In genomic region chr19:42127024-42127423, GRCm38 (mm10) we compare ENCODE assay signal across 20 mouse cellular contexts. TPM values are rescaled to one million over a fixed set of nuclear protein-coding genes. Genes with fewer than 3 reads are reported as not detected.
DNase-seq lines count a peak whose midpoint lies in the region; ATAC-seq and TF ChIP-seq lines count a peak whose summit lies in the region.
"Had no signal": no experiment of that assay in that cellular context is flagged by ENCODE, and none has a peak within 500 bp of the region (broad histone marks: within the 10 kb centered on the region; RNA-seq: fewer than 3 reads in every experiment).

No protein-coding gene starts in this region.

- no peak overlapping the region for H3K9ac ChIP-seq in heart, embryonic 13.5 days
- no peak overlapping the region for H3K9ac ChIP-seq in lung, embryonic 14.5 days
- H3K9ac ChIP-seq: forebrain, embryonic 15.5 days; limb, embryonic 12.5 days; neural tube, embryonic 12.5 days had no signal

- H3K4me1 ChIP-seq in heart, embryonic 13.5 days = peaks cover 58% of the 10 kb centered on the region
- H3K4me1 ChIP-seq in lung, embryonic 14.5 days (ENCODE audit: insufficient read depth) = peaks cover 10% of the 10 kb centered on the region; the same call in 1 of the 2 replicates

- H3K36me3 ChIP-seq in heart, embryonic 13.5 days = peaks cover 31% of the 10 kb centered on the region
- peaks cover 31% of the 10 kb centered on the region for H3K36me3 ChIP-seq in lung, embryonic 14.5 days (ENCODE audit: insufficient read depth)

- 84% methylated on average over 5 of the region's 5 CpGs for WGBS in heart, embryonic 13.5 days
- WGBS in lung, embryonic 14.5 days = 61% methylated on average over 5 of the region's 5 CpGs

- ATAC-seq in heart, embryonic 13.5 days (ENCODE audit: extremely low read depth, insufficient number of reproducible peaks, low FRiP score, low TSS enrichment) = no peak
- ATAC-seq in lung, embryonic 14.5 days (ENCODE audit: insufficient read depth) = no peak
- ATAC-seq: forebrain, embryonic 15.5 days; hindbrain, embryonic 16.5 days had no signal

- no peak for TF ChIP-seq CTCF in lung, embryonic 14.5 days (IDR thresholded peaks at IDR 0.05; ENCODE audit: low read depth)

- H3K9me3 ChIP-seq in heart, embryonic 13.5 days = no peaks in the 10 kb centered on the region
- H3K9me3 ChIP-seq in lung, embryonic 14.5 days (ENCODE audit: low read depth, low read length) = no peaks in the 10 kb centered on the region
- H3K9me3 ChIP-seq: forebrain, embryonic 15.5 days; limb, embryonic 12.5 days; megakaryocyte, embryonic 14.5 days; neural tube, embryonic 12.5 days had no signal

- no peak for DNase-seq in heart, postnatal 4 days
- peak; percentile 43 for DNase-seq in lung, embryonic 14.5 days
- no peak for DNase-seq in lung, postnatal 10 days
- DNase-seq in lung, postnatal 25 days (ENCODE audit: low spot score) = peak; percentile 46
- DNase-seq in right cerebral cortex, adult 2 months (ENCODE audit: low spot score in 2 of 2) = no peak
- DNase-seq in left cerebral cortex, adult 18-20 months (ENCODE audit: low spot score in 2 of 2) = no peak
- no peak for DNase-seq in left cerebral cortex, adult 9 months (ENCODE audit: low spot score in 2 of 2)
- DNase-seq: adrenal gland, adult 8-10 months; cerebellum, adult 2 months; embryo, embryonic 11 days; kidney, adult 8-10 months; layer of hippocampus, postnatal 36 days; thymus, postnatal 36 days had no signal

- no peak overlapping the region for H3K4me3 ChIP-seq in heart, embryonic 13.5 days
- H3K4me3 ChIP-seq in lung, embryonic 14.5 days (ENCODE audit: low read depth, low read length) = peak overlapping the region; percentile 66; the same call in 1 of the 2 replicates
- H3K4me3 ChIP-seq: erythroblast, embryonic 14.5 days; forebrain, embryonic 15.5 days; neural tube, embryonic 12.5 days had no signal

- no peak overlapping the region for H3K27ac ChIP-seq in heart, embryonic 13.5 days (replicated peaks)
- H3K27ac ChIP-seq in lung, embryonic 14.5 days (ENCODE audit: low read depth) = peak overlapping the region; percentile 73
- H3K27ac ChIP-seq: forebrain, embryonic 15.5 days; limb, embryonic 12.5 days; neural tube, embryonic 12.5 days had no signal

- peak overlapping the region; percentile 96 for H3K4me2 ChIP-seq in heart, embryonic 13.5 days
- peak overlapping the region; percentile 98 for H3K4me2 ChIP-seq in lung, embryonic 14.5 days
- H3K4me2 ChIP-seq: neural tube, embryonic 12.5 days had no signal

- H3K27me3 ChIP-seq in heart, embryonic 13.5 days (replicated peaks) = no peaks in the 10 kb centered on the region
- no peaks in the 10 kb centered on the region for H3K27me3 ChIP-seq in lung, embryonic 14.5 days (ENCODE audit: insufficient read depth, low read length)
- H3K27me3 ChIP-seq: forebrain, embryonic 15.5 days; limb, embryonic 12.5 days; megakaryocyte, embryonic 14.5 days had no signal

RNA-seq across cellular contexts. Expression of gene Avpi1, which starts 1.8 kb away (rescaled TPM):
- 30.6 and 34.2 TPM in 2 replicates for polyA plus RNA-seq in heart, embryonic 13.5 days (2015; fragmentation: Nextera tagmentation; extraction: Ambion mirVana)
- total RNA-seq in heart, postnatal 4 days (2021) = 10 to 100 TPM; 17.9 to 19.5 TPM
- 44.3 and 51.6 TPM in 2 replicates for polyA plus RNA-seq in lung, embryonic 14.5 days (2014; fragmentation: Nextera tagmentation; extraction: Ambion mirVana)
- total RNA-seq in left cerebral cortex, adult 18-20 months (2021) = 10 to 100 TPM; 32.0 to 33.3 TPM

RNA-seq across cellular contexts. Expression of gene Marveld1, which starts 20.2 kb away (rescaled TPM):
- polyA plus RNA-seq in heart, embryonic 13.5 days (2015; fragmentation: Nextera tagmentation; extraction: Ambion mirVana) = 7.4 and 7.7 TPM in 2 replicates
- total RNA-seq in heart, postnatal 4 days (2021) = 10 to 100 TPM; 37.3 to 40.7 TPM
- polyA plus RNA-seq in lung, embryonic 14.5 days (2014; fragmentation: Nextera tagmentation; extraction: Ambion mirVana) = 18.6 and 25.4 TPM in 2 replicates
- 1 to 10 TPM; 8.3 to 8.6 TPM for total RNA-seq in left cerebral cortex, adult 18-20 months (2021)

RNA-seq across cellular contexts. Expression of gene Zfyve27, which starts 36.7 kb away (rescaled TPM):
- polyA plus RNA-seq in heart, embryonic 13.5 days (2015; fragmentation: Nextera tagmentation; extraction: Ambion mirVana) = 20.2 and 22.2 TPM in 2 replicates
- total RNA-seq in heart, postnatal 4 days (2021) = 10 to 100 TPM; 28.4 to 32.4 TPM
- polyA plus RNA-seq in lung, embryonic 14.5 days (2014; fragmentation: Nextera tagmentation; extraction: Ambion mirVana) = 15.2 and 16.8 TPM in 2 replicates
- total RNA-seq in left cerebral cortex, adult 18-20 months (2021) = 10 to 100 TPM; 78.2 to 85.1 TPM

RNA-seq across cellular contexts. Expression of gene Pi4k2a, which starts 36.8 kb away (rescaled TPM):
- 14.5 and 16.9 TPM in 2 replicates for polyA plus RNA-seq in heart, embryonic 13.5 days (2015; fragmentation: Nextera tagmentation; extraction: Ambion mirVana)
- 10 to 100 TPM; 16.7 to 19.5 TPM for total RNA-seq in heart, postnatal 4 days (2021)
- 32.8 and 34.3 TPM in 2 replicates for polyA plus RNA-seq in lung, embryonic 14.5 days (2014; fragmentation: Nextera tagmentation; extraction: Ambion mirVana)
- 10 to 100 TPM; 68.9 to 69.7 TPM for total RNA-seq in left cerebral cortex, adult 18-20 months (2021)

RNA-seq across cellular contexts. Expression of gene Morn4, which starts 40.9 kb away (rescaled TPM):
- 15.2 and 15.3 TPM in 2 replicates for polyA plus RNA-seq in heart, embryonic 13.5 days (2015; fragmentation: Nextera tagmentation; extraction: Ambion mirVana)
- total RNA-seq in heart, postnatal 4 days (2021) = 10 to 100 TPM in 1 of 2 experiments, 1 to 10 TPM in 1; 8.8 to 10.6 TPM
- 24.8 and 25.0 TPM in 2 replicates for polyA plus RNA-seq in lung, embryonic 14.5 days (2014; fragmentation: Nextera tagmentation; extraction: Ambion mirVana)
- total RNA-seq in left cerebral cortex, adult 18-20 months (2021) = 10 to 100 TPM; 66.2 to 67.8 TPM

Comparison
In these comparisons a context has a peak if more than half of its experiments do, and no peak if none do; other contexts are left out.
1. DNase-seq: peak in lung, embryonic 14.5 days (single experiment) and lung, postnatal 25 days (single experiment); none in heart, postnatal 4 days (single experiment), lung, postnatal 10 days (single experiment), right cerebral cortex, adult 2 months (0 of 2), left cerebral cortex, adult 18-20 months (0 of 2) and left cerebral cortex, adult 9 months (0 of 2).